Mouse (Mus musculus): ENCODE results near the gene Gm10840. TPM values are rescaled to one million over a fixed set of nuclear protein-coding genes. Genes with fewer than 3 reads are reported as not detected.
A peak's percentile ranks its signal among the peaks of the same experiment; 100 is the strongest.

Gm10840 gene
- polyA plus RNA-seq, 1 experiment from 2014 or later, result not detected

- Histone ChIP-seq H3K27ac (ENCODE audit: low read depth, low read length) (no peak overlapping the region), H3K27me3 (ENCODE audit: control insufficient read depth, insufficient read depth, low read length) (no peaks in the 10 kb centered on the region), H3K4me2 (no peak overlapping the region), H3K9me3 (replicated peaks; ENCODE audit: control insufficient read depth, low read length) (no peaks in the 10 kb centered on the region), H3K9ac (ENCODE audit: low read depth, low read length) (no peak overlapping the region), H3K4me3 (ENCODE audit: low read depth, low read length) (no peak overlapping the region), H3K36me3 (ENCODE audit: control insufficient read depth, insufficient read depth, low read length) (no peaks in the 10 kb centered on the region), H3K4me1 (ENCODE audit: control insufficient read depth, insufficient read depth, low read length) (0 out of 2 replicates have a peak, but pooled peaks cover 5% of the 10 kb centered on the region)
- no peak for ATAC-seq (replicated peaks; ENCODE audit: insufficient number of reproducible peaks, low FRiP score, low TSS enrichment)
- 75% methylated on average over 2 of the region's 2 CpGs for WGBS (ENCODE audit: insufficient replicate concordance)
These were observed 19.8 kb downstream of the Gm10840 start for GRCm38 (mm10) chr11:106180449-106180801.

GRCm38 (mm10) chr11:106187326-106187725, 26.7 kb downstream of the Gm10840 start:
- 84% methylated on average over 4 of the region's 4 CpGs for WGBS (ENCODE audit: insufficient replicate concordance)
- no peaks in the 10 kb centered on the region for H3K36me3 ChIP-seq (ENCODE audit: control insufficient read depth, insufficient read depth, low read length)
- H3K4me1 ChIP-seq (ENCODE audit: control insufficient read depth, insufficient read depth, low read length), result 0 out of 2 replicates have a peak, but pooled peaks cover 2% of the 10 kb centered on the region
- no peaks in the 10 kb centered on the region for H3K27me3 ChIP-seq (ENCODE audit: control insufficient read depth, insufficient read depth, low read length)
- H3K4me3 ChIP-seq (ENCODE audit: low read depth, low read length), result no peak overlapping the region
- ATAC-seq (replicated peaks; ENCODE audit: insufficient number of reproducible peaks, low FRiP score, low TSS enrichment), result no peak
- H3K9me3 ChIP-seq (replicated peaks; ENCODE audit: control insufficient read depth, low read length), result no peaks in the 10 kb centered on the region
- no peak overlapping the region for H3K4me2 ChIP-seq
- H3K9ac ChIP-seq (ENCODE audit: low read depth, low read length), result no peak overlapping the region
- no peak overlapping the region for H3K27ac ChIP-seq (ENCODE audit: low read depth, low read length)

- no peaks in the 10 kb centered on the region for H3K9me3 ChIP-seq (replicated peaks; ENCODE audit: control insufficient read depth, low read length)
- no peak overlapping the region for H3K4me2 ChIP-seq
- 0 out of 2 replicates have a peak, but pooled peaks cover 6% of the 10 kb centered on the region for H3K4me1 ChIP-seq (ENCODE audit: control insufficient read depth, insufficient read depth, low read length)
- H3K27ac ChIP-seq (ENCODE audit: low read depth, low read length), result no peak overlapping the region
- H3K36me3 ChIP-seq (ENCODE audit: control insufficient read depth, insufficient read depth, low read length), result no peaks in the 10 kb centered on the region
- no peak overlapping the region for H3K4me3 ChIP-seq (ENCODE audit: low read depth, low read length)
- H3K27me3 ChIP-seq (ENCODE audit: control insufficient read depth, insufficient read depth, low read length), result no peaks in the 10 kb centered on the region
- no peak for ATAC-seq (replicated peaks; ENCODE audit: insufficient number of reproducible peaks, low FRiP score, low TSS enrichment)
- no peak overlapping the region for H3K9ac ChIP-seq (ENCODE audit: low read depth, low read length)
- 91% methylated on average over 3 of the region's 3 CpGs for WGBS (ENCODE audit: insufficient replicate concordance)
These were observed 31.1 kb downstream of the Gm10840 start for GRCm38 (mm10) chr11:106191716-106192115.

GRCm38 (mm10) chr11:106192241-106192640, 31.6 kb downstream of the Gm10840 start:
- Histone ChIP-seq H3K9ac (ENCODE audit: low read depth, low read length) (no peak overlapping the region), H3K27me3 (ENCODE audit: control insufficient read depth, insufficient read depth, low read length) (no peaks in the 10 kb centered on the region), H3K4me1 (ENCODE audit: control insufficient read depth, insufficient read depth, low read length) (0 out of 2 replicates have a peak, but pooled peaks cover 6% of the 10 kb centered on the region), H3K36me3 (ENCODE audit: control insufficient read depth, insufficient read depth, low read length) (no peaks in the 10 kb centered on the region), H3K4me3 (ENCODE audit: low read depth, low read length) (peak overlapping the region; percentile 79), H3K4me2 (peak overlapping the region; percentile 87), H3K27ac (ENCODE audit: low read depth, low read length) (no peak overlapping the region), H3K9me3 (replicated peaks; ENCODE audit: control insufficient read depth, low read length) (no peaks in the 10 kb centered on the region)
- no peak for ATAC-seq (replicated peaks; ENCODE audit: insufficient number of reproducible peaks, low FRiP score, low TSS enrichment)
- WGBS (ENCODE audit: insufficient replicate concordance), result 60% methylated on average over 5 of the region's 5 CpGs

GRCm38 (mm10) chr11:106192657-106193370, 32.2 kb downstream of the Gm10840 start:
- Histone ChIP-seq H3K4me1 (ENCODE audit: control insufficient read depth, insufficient read depth, low read length) (0 out of 2 replicates have a peak, but pooled peaks cover 6% of the 10 kb centered on the region), H3K27me3 (ENCODE audit: control insufficient read depth, insufficient read depth, low read length) (no peaks in the 10 kb centered on the region), H3K36me3 (ENCODE audit: control insufficient read depth, insufficient read depth, low read length) (peaks cover 3% of the 10 kb centered on the region; the same call in 1 of the 2 replicates), H3K9me3 (replicated peaks; ENCODE audit: control insufficient read depth, low read length) (no peaks in the 10 kb centered on the region), H3K9ac (ENCODE audit: low read depth, low read length) (peak overlapping the region; percentile 85), H3K4me2 (peak overlapping the region; percentile 87), H3K4me3 (ENCODE audit: low read depth, low read length) (peak overlapping the region; percentile 79), H3K27ac (ENCODE audit: low read depth, low read length) (peak overlapping the region; percentile 91)
- peak; percentile 25 for ATAC-seq (replicated peaks; ENCODE audit: insufficient number of reproducible peaks, low FRiP score, low TSS enrichment)
- 11% methylated on average over 19 of the region's 19 CpGs for WGBS (ENCODE audit: insufficient replicate concordance)

GRCm38 (mm10) chr11:106193371-106194154, 32.9 kb downstream of the Gm10840 start:
- Histone ChIP-seq H3K27ac (ENCODE audit: low read depth, low read length) (peak overlapping the region; percentile 91), H3K4me1 (ENCODE audit: control insufficient read depth, insufficient read depth, low read length) (0 out of 2 replicates have a peak, but pooled peaks cover 6% of the 10 kb centered on the region), H3K9me3 (replicated peaks; ENCODE audit: control insufficient read depth, low read length) (no peaks in the 10 kb centered on the region), H3K27me3 (ENCODE audit: control insufficient read depth, insufficient read depth, low read length) (no peaks in the 10 kb centered on the region), H3K9ac (ENCODE audit: low read depth, low read length) (peak overlapping the region; percentile 85), H3K4me2 (peak overlapping the region; percentile 87), H3K36me3 (ENCODE audit: control insufficient read depth, insufficient read depth, low read length) (peaks cover 7% of the 10 kb centered on the region; the same call in 1 of the 2 replicates), H3K4me3 (ENCODE audit: low read depth, low read length) (peak overlapping the region; percentile 79)
- WGBS (ENCODE audit: insufficient replicate concordance), result under 1% methylated on average over 43 of the region's 44 CpGs
- ATAC-seq (replicated peaks; ENCODE audit: insufficient number of reproducible peaks, low FRiP score, low TSS enrichment), result peak; percentile 97

- Histone ChIP-seq H3K9ac (ENCODE audit: low read depth, low read length) (peak overlapping the region; percentile 73), H3K4me3 (ENCODE audit: low read depth, low read length) (peak overlapping the region; percentile 79), H3K27me3 (ENCODE audit: control insufficient read depth, insufficient read depth, low read length) (no peaks in the 10 kb centered on the region), H3K4me1 (ENCODE audit: control insufficient read depth, insufficient read depth, low read length) (0 out of 2 replicates have a peak, but pooled peaks cover 6% of the 10 kb centered on the region), H3K27ac (ENCODE audit: low read depth, low read length) (peak overlapping the region; percentile 80), H3K4me2 (peak overlapping the region; percentile 87), H3K9me3 (replicated peaks; ENCODE audit: control insufficient read depth, low read length) (no peaks in the 10 kb centered on the region), H3K36me3 (ENCODE audit: control insufficient read depth, insufficient read depth, low read length) (peaks cover 7% of the 10 kb centered on the region; the same call in 1 of the 2 replicates)
- 30% methylated on average over 3 of the region's 3 CpGs for WGBS (ENCODE audit: insufficient replicate concordance)
- ATAC-seq (replicated peaks; ENCODE audit: insufficient number of reproducible peaks, low FRiP score, low TSS enrichment), result no peak
These were observed 33.5 kb downstream of the Gm10840 start for GRCm38 (mm10) chr11:106194155-106194541.

- Histone ChIP-seq H3K4me1 (ENCODE audit: control insufficient read depth, insufficient read depth, low read length) (0 out of 2 replicates have a peak, but pooled peaks cover 6% of the 10 kb centered on the region), H3K27me3 (ENCODE audit: control insufficient read depth, insufficient read depth, low read length) (no peaks in the 10 kb centered on the region), H3K9me3 (replicated peaks; ENCODE audit: control insufficient read depth, low read length) (no peaks in the 10 kb centered on the region), H3K4me2 (no peak overlapping the region), H3K4me3 (ENCODE audit: low read depth, low read length) (no peak overlapping the region), H3K27ac (ENCODE audit: low read depth, low read length) (no peak overlapping the region), H3K36me3 (ENCODE audit: control insufficient read depth, insufficient read depth, low read length) (peaks cover 7% of the 10 kb centered on the region; the same call in 1 of the 2 replicates), H3K9ac (ENCODE audit: low read depth, low read length) (no peak overlapping the region)
- 87% methylated on average over 7 of the region's 7 CpGs for WGBS (ENCODE audit: insufficient replicate concordance)
- no peak for ATAC-seq (replicated peaks; ENCODE audit: insufficient number of reproducible peaks, low FRiP score, low TSS enrichment)
These were observed 34.2 kb downstream of the Gm10840 start for GRCm38 (mm10) chr11:106194891-106195290.

Measured in heart, embryonic 11.5 days (tissue).